Mouse (Mus musculus) kidney, adult 11 months (tissue): Measurements from ENCODE around the gene Trmt13.
"Not testable (repeated sequence)": the region's sequence is repeated elsewhere in the genome, so short reads cannot be mapped to it uniquely, and the experiment has no call there.

ENCODE experiments used
- DNase-seq: peaks from one replicate; pipeline ENCODE4 v3.0.0; 2022

Trmt13 gene

GRCm38 (mm10) chr3:116614295-116614892 lies at the start of gene Trmt13:
Gene Trmt13 (minus strand): TSS chr3:116614587.
- DNase-seq, result no peak

GRCm38 (mm10) chr3:116662463-116662863 lies 48.1 kb upstream of the Trmt13 start, which contains the start of gene Mfsd14a:
Gene Mfsd14a (minus strand): TSS chr3:116662677.
- DNase-seq, result peak; percentile 98

- DNase-seq, result no peak
Measured at GRCm38 (mm10) chr3:116661870-116662414, 47.6 kb upstream of the Trmt13 start.

- DNase-seq, result no peak
Measured at GRCm38 (mm10) chr3:116661288-116661869, 47.0 kb upstream of the Trmt13 start.

GRCm38 (mm10) chr3:116659856-116660430 lies 45.6 kb upstream of the Trmt13 start:
- no peak for DNase-seq

GRCm38 (mm10) chr3:116658928-116659565 lies 44.7 kb upstream of the Trmt13 start:
- peak; percentile 8 for DNase-seq

- DNase-seq, result no peak
Measured at GRCm38 (mm10) chr3:116656184-116656965, 42.0 kb upstream of the Trmt13 start.

GRCm38 (mm10) chr3:116654051-116654450 lies 39.7 kb upstream of the Trmt13 start:
- not testable (repeated sequence) for DNase-seq

GRCm38 (mm10) chr3:116653278-116653945 lies 39.0 kb upstream of the Trmt13 start:
- no peak for DNase-seq

- no peak for DNase-seq
Measured at GRCm38 (mm10) chr3:116652033-116652446, 37.7 kb upstream of the Trmt13 start.

- no peak for DNase-seq
Measured at GRCm38 (mm10) chr3:116650698-116651097, 36.3 kb upstream of the Trmt13 start.

- no peak for DNase-seq
Measured at GRCm38 (mm10) chr3:116648805-116649204, 34.4 kb upstream of the Trmt13 start.

GRCm38 (mm10) chr3:116646387-116646786 lies 32.0 kb upstream of the Trmt13 start:
- no peak for DNase-seq

GRCm38 (mm10) chr3:116642373-116642772 lies 28.0 kb upstream of the Trmt13 start:
- no peak for DNase-seq

- no peak for DNase-seq
Measured at GRCm38 (mm10) chr3:116641811-116642371, 27.5 kb upstream of the Trmt13 start.

GRCm38 (mm10) chr3:116640024-116640423 lies 25.6 kb upstream of the Trmt13 start:
- no peak for DNase-seq

- no peak for DNase-seq
Measured at GRCm38 (mm10) chr3:116638572-116638971, 24.2 kb upstream of the Trmt13 start.

- DNase-seq, result no peak
Measured at GRCm38 (mm10) chr3:116637693-116638476, 23.5 kb upstream of the Trmt13 start.

GRCm38 (mm10) chr3:116635799-116636198 lies 21.4 kb upstream of the Trmt13 start:
- no peak for DNase-seq

GRCm38 (mm10) chr3:116634853-116635252 lies 20.5 kb upstream of the Trmt13 start:
- no peak for DNase-seq

GRCm38 (mm10) chr3:116634091-116634490 lies 19.7 kb upstream of the Trmt13 start:
- no peak for DNase-seq
